Mouse (Mus musculus): ENCODE measurements around the gene Sh3bp5.

- TF ChIP-seq CTCF (IDR thresholded peaks at IDR 0.05; ENCODE audit: low read depth, low read length) (peak; percentile 37; the same call in 1 of the 2 replicates), POLR2A (IDR thresholded peaks at IDR 0.05; ENCODE audit: borderline replicate concordance, low read depth, low read length) (no peak)
Observed at GRCm38 (mm10) chr14:31365350-31365749, 70.5 kb downstream of the Sh3bp5 start.

All from bone marrow macrophage, adult 2 months (primary cell).